Mouse (Mus musculus) bone marrow, adult 2 months (tissue): ENCODE results near the gene Cd276. TPM values are rescaled to one million over a fixed set of nuclear protein-coding genes. Genes with fewer than 3 reads are reported as not detected.
A peak's percentile ranks its signal among the peaks of the same experiment; 100 is the strongest.
"Not testable (repeated sequence)": the region's sequence is repeated elsewhere in the genome, so short reads cannot be mapped to it uniquely, and the experiment has no call there.

Source experiments
- H3K27ac ChIP-seq: fragments of 200-500 bp; 2 replicates; pipeline ENCODE4 v1.5.1; 2012; ENCODE audit warnings: low read depth, mild to moderate bottlenecking, control low read depth, inconsistent platforms, low read length; ENCODE audit not compliant: control insufficient read depth, poor library complexity, insufficient read depth
- H3K4me1 ChIP-seq: fragments of 200-500 bp; 2 replicates; pipeline ENCODE4 v1.6.1; 2011; ENCODE audit warnings: low read length; ENCODE audit not compliant: control insufficient read depth, insufficient read depth
- H3K4me3 ChIP-seq: fragments of 200-500 bp; replicated peaks from 2 replicates; pipeline ENCODE3; 2011; ENCODE audit warnings: mild to moderate bottlenecking, low read depth, low read length, control low read depth; ENCODE audit not compliant: control insufficient read depth
- CTCF ChIP-seq: fragments of 200-500 bp; IDR thresholded peaks from 2 replicates; pipeline ENCODE4 v1.5.1; 2011; ENCODE audit warnings: low read length, control low read depth; ENCODE audit not compliant: control insufficient read depth, insufficient read depth
- POLR2A ChIP-seq: fragments of 200-500 bp; IDR thresholded peaks from 2 replicates; pipeline ENCODE4 v1.6.1; 2011; ENCODE audit warnings: low read depth, mild to moderate bottlenecking, control low read depth, low read length, borderline replicate concordance; ENCODE audit not compliant: control insufficient read depth
- WGBS: fragments of 180-500 bp; shearing (Covaris S2); methylation state at CpG from one replicate; pipeline ENCODE4 v1.1.7; 2018; 5-methylcytosine and 5-hydroxymethylcytosine counted together
- polyA plus RNA-seq: library from polyadenylated mRNA; stranded (reverse); fragments of >200 nt; gene quantifications from 2 replicates; pipeline ENCODE4 v1.2.4, GENCODE M21; 2011; ENCODE audit warnings: low replicate concordance; ENCODE audit not compliant: missing spikeins, insufficient read depth, insufficient read length

Cd276 gene
- 0.88 and 5.0 TPM in 2 replicates for polyA plus RNA-seq

GRCm38 (mm10) chr9:58554908-58555684 lies at the start of gene Cd276:
Gene Cd276 (minus strand): TSS chr9:58555437.
- under 1% methylated on average over 68 of the region's 68 CpGs for WGBS
- TF ChIP-seq POLR2A: no peak
- Histone ChIP-seq H3K4me1 (no peaks in the 10 kb centered on the region), H3K27ac (no peak within 1 kb of the TSS), H3K4me3 (no peak within 1 kb of the TSS)

- WGBS: 93% methylated on average over 1 of the region's 1 CpGs
- TF ChIP-seq POLR2A (no peak), CTCF (no peak)
- no peak overlapping the region for H3K4me3 ChIP-seq
- no peak overlapping the region for H3K27ac ChIP-seq
- no peaks in the 10 kb centered on the region for H3K4me1 ChIP-seq
Measured at GRCm38 (mm10) chr9:58595313-58595712, 40.1 kb upstream of the Cd276 start.

GRCm38 (mm10) chr9:58588657-58589056 lies 33.4 kb upstream of the Cd276 start:
- WGBS: 38% methylated on average over 4 of the region's 4 CpGs

GRCm38 (mm10) chr9:58584323-58584722 lies 29.1 kb upstream of the Cd276 start:
- H3K4me1 ChIP-seq: peaks cover 1% of the 10 kb centered on the region
- TF ChIP-seq POLR2A (no peak), CTCF (no peak)

More at GRCm38 (mm10) chr9:58588657-58589056, 33.4 kb upstream of the Cd276 start:
- Histone ChIP-seq H3K4me3 (no peak overlapping the region), H3K4me1 (peaks cover 1% of the 10 kb centered on the region), H3K27ac (no peak overlapping the region)
- TF ChIP-seq CTCF (no peak), POLR2A (no peak)

GRCm38 (mm10) chr9:58583267-58583641 lies 28.0 kb upstream of the Cd276 start:
- H3K4me1 ChIP-seq: peaks cover 1% of the 10 kb centered on the region
- 1% methylated on average over 8 of the region's 8 CpGs for WGBS
- H3K4me3 ChIP-seq: peak overlapping the region; percentile 99

More at GRCm38 (mm10) chr9:58584323-58584722, 29.1 kb upstream of the Cd276 start:
- 78% methylated on average over 1 of the region's 1 CpGs for WGBS
- no peak overlapping the region for H3K4me3 ChIP-seq
- H3K27ac ChIP-seq: no peak overlapping the region

GRCm38 (mm10) chr9:58582581-58583266 lies 27.5 kb upstream of the Cd276 start:
- under 1% methylated on average over 42 of the region's 42 CpGs for WGBS
- H3K4me3 ChIP-seq: peak overlapping the region; percentile 99
- TF ChIP-seq POLR2A (no peak), CTCF (no peak)
- H3K27ac ChIP-seq: peak overlapping the region; percentile 92
- peaks cover 1% of the 10 kb centered on the region for H3K4me1 ChIP-seq

More at GRCm38 (mm10) chr9:58583267-58583641, 28.0 kb upstream of the Cd276 start:
- peak overlapping the region; percentile 92 for H3K27ac ChIP-seq
- no peak for TF ChIP-seq CTCF
- no peak for TF ChIP-seq POLR2A

- TF ChIP-seq POLR2A (peak; percentile 81; the same call in 1 of the 2 replicates), CTCF (no peak)
- peak within 1 kb of the TSS; percentile 92 for H3K27ac ChIP-seq
- under 1% methylated on average over 56 of the region's 56 CpGs for WGBS
- peaks cover 1% of the 10 kb centered on the region for H3K4me1 ChIP-seq
- H3K4me3 ChIP-seq: peak within 1 kb of the TSS; percentile 99
Measured at GRCm38 (mm10) chr9:58581958-58582540, 26.8 kb upstream of the Cd276 start, which contains the start of gene Nptn. Gene Nptn (plus strand): TSS chr9:58582240.

GRCm38 (mm10) chr9:58581283-58581930 lies 26.2 kb upstream of the Cd276 start:
- 19% methylated on average over 8 of the region's 8 CpGs for whole genome bisulfite sequencing
- no peak for TF ChIP-seq POLR2A
- no peak for TF ChIP-seq CTCF
- peaks cover 1% of the 10 kb centered on the region for H3K4me1 ChIP-seq
- H3K4me3 ChIP-seq: peak overlapping the region; percentile 66
- peak overlapping the region; percentile 65 for H3K27ac ChIP-seq

- WGBS: 62% methylated on average over 10 of the region's 10 CpGs
- not testable (repeated sequence) for H3K4me3 ChIP-seq, H3K27ac ChIP-seq, H3K4me1 ChIP-seq
Measured at GRCm38 (mm10) chr9:58580453-58581195, 25.4 kb upstream of the Cd276 start.
